Mouse (Mus musculus): ENCODE results near the gene 1600014C10Rik. TPM values are rescaled to one million over a fixed set of nuclear protein-coding genes. Genes with fewer than 3 reads are reported as not detected.

Gene 1600014C10Rik
- polyA plus RNA-seq, 1 experiment from 2014 or later = 14.5 TPM

DNA sequence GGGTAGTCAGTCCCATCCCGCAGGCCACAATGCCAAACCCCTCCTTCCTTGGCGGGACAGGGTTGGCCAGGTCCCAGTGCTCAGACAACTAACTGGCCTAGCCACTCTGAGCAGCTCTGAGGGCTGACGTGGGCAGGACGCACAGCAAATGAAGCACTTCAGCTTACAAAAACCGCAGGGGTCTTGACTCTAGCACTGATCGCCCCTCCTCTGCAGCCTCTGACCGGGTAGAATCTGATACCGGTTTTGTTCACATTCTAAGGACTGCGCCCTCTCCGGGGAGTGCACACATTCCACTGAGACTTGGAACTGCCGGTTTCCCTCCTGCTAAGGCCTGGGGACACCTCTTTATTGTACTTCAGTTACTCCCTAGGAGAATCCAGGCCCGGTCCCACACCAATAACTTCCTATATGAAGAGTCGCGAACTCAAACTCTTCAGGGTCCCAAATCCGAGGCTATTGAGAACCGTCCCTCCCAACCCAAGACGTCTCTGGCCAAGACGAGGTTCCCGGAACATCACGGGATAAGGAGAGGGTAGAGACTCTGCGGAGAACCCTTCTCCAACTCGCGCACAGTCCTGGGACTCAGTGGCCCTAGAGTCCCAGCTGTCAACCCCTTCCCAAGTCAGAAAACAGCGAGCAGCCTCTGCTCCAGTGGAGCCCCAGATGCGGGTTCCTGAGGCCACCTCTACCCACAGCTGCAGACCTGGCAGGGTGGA, 44.3 kb downstream of the 1600014C10Rik start:
- H3K9me3 ChIP-seq (replicated peaks) = no peaks in the 10 kb centered on the region
- H3K27me3 ChIP-seq (ENCODE audit: low read depth, poor library complexity, severe bottlenecking) = peaks cover 26% of the 10 kb centered on the region
- H3K4me1 ChIP-seq = peaks cover 28% of the 10 kb centered on the region
- peak overlapping the region; percentile 85 for H3K27ac ChIP-seq
- peak; percentile 68 for DNase-seq (ENCODE audit: low spot score)
- WGBS = 0% methylated on average over 25 of the region's 25 CpGs
- H3K36me3 ChIP-seq = no peaks in the 10 kb centered on the region
- peak overlapping the region; percentile 69 for H3K4me3 ChIP-seq

DNA sequence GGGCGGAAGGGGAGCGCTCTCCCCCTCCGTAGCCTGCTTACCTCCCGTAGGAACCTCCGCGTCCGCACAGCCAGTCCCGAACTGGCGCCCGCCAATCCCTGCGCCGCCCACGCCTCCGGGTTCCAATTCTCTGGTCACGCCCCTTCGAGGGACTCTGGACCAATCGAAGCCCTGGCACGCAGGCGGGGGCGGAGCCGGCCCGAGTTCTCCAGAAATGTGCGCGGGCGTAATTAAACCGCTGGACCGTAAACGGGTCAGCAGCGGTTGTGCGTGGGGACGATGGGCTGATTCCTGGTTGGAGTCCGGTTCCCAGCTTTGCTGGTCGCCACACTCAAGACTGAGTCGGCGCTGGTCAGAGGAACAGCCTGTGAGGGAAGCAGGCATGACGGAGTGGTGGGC, 44.9 kb downstream of the 1600014C10Rik start, which contains the start of gene Plekhf1:
TSS of gene Plekhf1 (minus strand) at position 117 of the 399 bp plus-strand sequence.
- Histone ChIP-seq H3K9me3 (replicated peaks) (no peaks in the 10 kb centered on the region), H3K27ac (peak within 1 kb of the TSS; percentile 85), H3K4me3 (peak within 1 kb of the TSS; percentile 69), H3K36me3 (no peaks in the 10 kb centered on the region), H3K4me1 (peaks cover 28% of the 10 kb centered on the region), H3K27me3 (ENCODE audit: low read depth, poor library complexity, severe bottlenecking) (peaks cover 26% of the 10 kb centered on the region)
- peak; percentile 93 for DNase-seq (ENCODE audit: low spot score)
- WGBS = under 1% methylated on average over 36 of the region's 36 CpGs

GRCm38 (mm10) chr7:38228329-38228728, 45.3 kb downstream of the 1600014C10Rik start:
- peak overlapping the region; percentile 85; the same call in 1 of the 2 replicates for H3K27ac ChIP-seq
- WGBS = 19% methylated on average over 8 of the region's 8 CpGs
- peaks cover 28% of the 10 kb centered on the region for H3K4me1 ChIP-seq
- no peak for DNase-seq (ENCODE audit: low spot score)
- no peaks in the 10 kb centered on the region for H3K36me3 ChIP-seq
- H3K9me3 ChIP-seq (replicated peaks) = no peaks in the 10 kb centered on the region
- peak overlapping the region; percentile 69 for H3K4me3 ChIP-seq
- H3K27me3 ChIP-seq (ENCODE audit: low read depth, poor library complexity, severe bottlenecking) = peaks cover 26% of the 10 kb centered on the region

- no peak for DNase-seq (ENCODE audit: low spot score)
- no peak overlapping the region for H3K27ac ChIP-seq
- H3K36me3 ChIP-seq = no peaks in the 10 kb centered on the region
- 24% methylated on average over 8 of the region's 8 CpGs for WGBS
- peaks cover 23% of the 10 kb centered on the region for H3K4me1 ChIP-seq
- no peaks in the 10 kb centered on the region for H3K9me3 ChIP-seq (replicated peaks)
- H3K4me3 ChIP-seq = no peak overlapping the region
- H3K27me3 ChIP-seq (ENCODE audit: low read depth, poor library complexity, severe bottlenecking) = peaks cover 26% of the 10 kb centered on the region
Measured at GRCm38 (mm10) chr7:38230285-38230684, 47.3 kb downstream of the 1600014C10Rik start.

GRCm38 (mm10) chr7:38236400-38237105, 53.5 kb downstream of the 1600014C10Rik start:
- Histone ChIP-seq H3K4me3 (no peak overlapping the region), H3K27ac (no peak overlapping the region), H3K9me3 (replicated peaks) (no peaks in the 10 kb centered on the region), H3K36me3 (no peaks in the 10 kb centered on the region), H3K27me3 (ENCODE audit: low read depth, poor library complexity, severe bottlenecking) (no peaks in the 10 kb centered on the region), H3K4me1 (no peaks in the 10 kb centered on the region)
- WGBS = 44% methylated on average over 11 of the region's 11 CpGs
- no peak for DNase-seq (ENCODE audit: low spot score)

GRCm38 (mm10) chr7:38237140-38237539, 54.1 kb downstream of the 1600014C10Rik start:
- H3K9me3 ChIP-seq (replicated peaks) = no peaks in the 10 kb centered on the region
- H3K4me1 ChIP-seq = no peaks in the 10 kb centered on the region
- no peaks in the 10 kb centered on the region for H3K36me3 ChIP-seq
- DNase-seq (ENCODE audit: low spot score) = no peak
- no peak overlapping the region for H3K27ac ChIP-seq
- H3K27me3 ChIP-seq (ENCODE audit: low read depth, poor library complexity, severe bottlenecking) = no peaks in the 10 kb centered on the region
- H3K4me3 ChIP-seq = no peak overlapping the region

DNA sequence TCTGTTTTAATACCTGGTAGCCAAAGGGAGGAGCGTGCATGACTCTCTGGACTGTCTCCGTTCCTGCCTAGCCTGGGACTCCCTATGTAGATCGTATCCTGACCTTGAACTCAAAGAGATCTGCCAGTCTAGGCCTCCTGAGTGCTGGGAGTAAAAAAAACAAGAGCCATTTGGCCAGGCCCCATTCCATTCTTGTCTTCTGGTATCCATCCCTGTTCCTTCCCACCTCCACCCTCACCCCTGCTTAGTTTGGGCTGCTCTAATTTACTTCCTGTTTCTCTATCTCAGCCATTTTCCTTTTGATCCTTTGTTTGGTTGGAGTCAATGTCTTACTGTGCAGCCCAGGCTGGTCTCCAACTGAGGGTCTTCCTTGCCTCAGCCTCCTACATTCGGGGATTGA, 59.4 kb downstream of the 1600014C10Rik start:
- Histone ChIP-seq H3K27me3 (ENCODE audit: low read depth, poor library complexity, severe bottlenecking) (no peaks in the 10 kb centered on the region), H3K36me3 (no peaks in the 10 kb centered on the region), H3K4me1 (no peaks in the 10 kb centered on the region), H3K27ac (no peak overlapping the region), H3K4me3 (no peak overlapping the region), H3K9me3 (replicated peaks) (no peaks in the 10 kb centered on the region; the same call in 1 of the 2 replicates)
- no peak for DNase-seq (ENCODE audit: low spot score)
- 86% methylated on average over 4 of the region's 4 CpGs for WGBS

Other genes starting within 250 kb of the 1600014C10Rik start
- gene Uri1, start 159.7 kb upstream of the 1600014C10Rik start, polyA plus RNA-seq (2016; fragmentation: Nextera tagmentation; extraction: Ambion mirVana) = 39.1 and 41.7 TPM in 2 replicates
- 158 and 194 TPM in 2 replicates for gene Ccne1, start 75.7 kb upstream of the 1600014C10Rik start, polyA plus RNA-seq (2016; fragmentation: Nextera tagmentation; extraction: Ambion mirVana)
- 2.9 and 4.3 TPM in 2 replicates for gene Plekhf1, start 44.8 kb downstream of the 1600014C10Rik start, polyA plus RNA-seq (2016; fragmentation: Nextera tagmentation; extraction: Ambion mirVana)
- gene Pop4, start 88.2 kb downstream of the 1600014C10Rik start, polyA plus RNA-seq (2016; fragmentation: Nextera tagmentation; extraction: Ambion mirVana) = 82.9 and 89.6 TPM in 2 replicates